Mouse (Mus musculus): ENCODE measurements around the gene Slc44a4.
A peak's percentile ranks its signal among the peaks of the same experiment; 100 is the strongest.
"Not testable (repeated sequence)": the region's sequence is repeated elsewhere in the genome, so short reads cannot be mapped to it uniquely, and the experiment has no call there.

Slc44a4 gene

GRCm38 (mm10) chr17:34943128-34943815 lies 29.0 kb downstream of the Slc44a4 start:
- DNase-seq (ENCODE audit: low spot score in 2 of 2), result no peak

DNA sequence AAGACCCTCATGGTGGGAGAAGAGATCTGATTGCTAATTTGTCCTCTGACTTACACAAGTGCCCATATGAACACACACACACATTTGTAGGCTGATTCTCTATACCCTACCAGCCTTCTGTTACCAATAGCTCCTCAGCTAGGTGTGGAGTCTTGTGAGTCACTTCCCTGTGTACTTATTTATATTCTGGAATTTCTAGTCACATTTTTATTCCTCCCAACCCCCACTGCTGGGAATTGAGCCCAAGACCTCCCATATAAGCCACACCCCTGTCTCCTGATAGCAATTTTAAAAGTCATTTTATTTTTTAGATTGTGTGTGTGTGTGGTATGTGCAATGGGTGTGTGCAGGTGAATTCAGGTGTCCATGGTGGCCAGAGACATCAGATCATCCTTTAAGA lies 30.1 kb downstream of the Slc44a4 start:
- no peak for DNase-seq (ENCODE audit: low spot score in 2 of 2)

DNA sequence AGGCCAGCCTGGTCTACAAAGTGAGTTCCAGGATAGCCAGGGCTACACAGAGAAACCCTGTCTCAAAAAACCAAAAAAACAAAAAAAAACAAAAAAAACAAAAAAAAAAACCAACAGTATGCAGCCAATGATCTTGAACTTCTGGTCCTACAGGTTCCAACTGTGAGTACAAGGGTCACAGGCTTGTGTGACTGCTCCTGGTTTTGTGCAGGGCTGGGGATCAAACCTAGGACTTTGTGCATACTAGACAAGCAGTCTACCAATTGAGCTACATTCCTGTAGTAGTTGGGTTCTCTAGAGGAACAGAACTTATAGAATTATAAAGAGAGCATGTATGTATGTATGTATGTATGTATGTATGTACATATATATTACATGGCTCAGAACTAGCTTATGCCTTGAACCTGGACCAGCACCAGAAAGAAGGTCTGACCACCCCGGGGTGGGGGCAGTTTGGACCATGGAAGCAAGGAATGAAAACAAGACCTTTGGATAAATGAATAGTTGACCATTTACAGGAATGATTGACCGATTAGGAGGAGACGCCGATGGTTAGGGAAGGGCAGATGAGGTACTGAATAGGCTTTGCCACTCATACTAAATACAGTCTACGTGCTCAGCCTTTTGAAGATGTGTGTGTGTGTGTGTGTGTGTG lies 32.3 kb downstream of the Slc44a4 start:
- no peak for DNase-seq (ENCODE audit: low spot score in 2 of 2)

DNA sequence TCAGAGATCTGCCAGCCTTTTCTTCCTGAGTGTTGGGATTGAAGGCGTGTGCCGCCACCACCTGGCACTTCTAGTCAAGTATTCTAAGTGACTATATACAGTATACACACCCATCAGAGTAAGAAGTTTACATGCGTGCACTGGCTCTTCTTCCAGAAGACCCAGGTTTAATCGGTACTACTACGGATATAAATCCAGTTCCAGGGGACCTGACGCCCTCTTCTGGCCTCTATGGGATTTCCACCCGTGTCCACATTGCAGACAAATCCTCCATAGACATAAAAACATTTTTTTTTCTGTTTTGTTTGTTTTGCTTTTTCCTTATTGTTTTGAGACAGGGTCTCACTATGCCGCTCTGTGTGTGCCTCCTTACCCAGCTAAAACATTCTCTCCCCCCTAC lies 33.3 kb downstream of the Slc44a4 start:
- DNase-seq (ENCODE audit: low spot score in 2 of 2), result no peak

DNA sequence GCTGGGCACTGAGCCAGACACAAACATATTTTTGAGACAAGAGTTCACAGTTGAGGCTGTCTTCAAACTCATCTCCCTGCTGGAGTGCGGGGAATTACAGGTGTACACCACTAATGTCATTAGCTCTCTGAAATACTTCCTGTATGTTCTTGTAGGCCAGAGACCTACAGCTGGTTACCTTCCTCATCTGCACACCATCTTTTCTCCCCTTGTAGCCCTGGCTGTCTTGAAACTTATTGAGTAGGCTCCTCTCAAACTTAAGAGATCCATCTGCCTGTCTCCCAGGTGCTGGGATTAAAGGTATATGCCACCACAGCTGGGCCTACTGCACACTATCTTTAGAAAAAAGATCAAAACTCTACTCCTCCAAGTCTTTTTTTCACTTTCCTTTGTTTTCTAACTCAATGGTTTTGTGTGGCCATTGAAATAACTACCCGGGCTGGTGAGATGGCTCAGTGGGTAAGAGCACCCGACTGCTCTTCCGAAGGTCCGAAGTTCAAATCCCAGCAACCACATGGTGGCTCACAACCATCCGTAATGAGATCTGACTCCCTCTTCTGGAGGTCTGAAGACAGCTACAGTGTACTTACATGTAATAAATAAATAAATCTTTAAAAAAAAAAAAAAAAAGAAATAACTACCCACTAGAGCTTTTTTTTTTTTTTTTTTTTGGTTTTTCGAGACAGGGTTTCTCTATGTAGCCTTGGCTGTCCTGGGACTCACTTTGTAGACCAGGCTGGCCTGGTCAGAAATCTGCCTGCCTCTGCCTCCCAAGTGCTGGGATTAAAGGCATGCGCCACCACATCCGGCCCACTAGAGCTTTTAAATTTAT lies 34.7 kb downstream of the Slc44a4 start:
- DNase-seq (ENCODE audit: low spot score in 2 of 2), result not testable (repeated sequence)

GRCm38 (mm10) chr17:34949553-34949969 lies 35.3 kb downstream of the Slc44a4 start:
- DNase-seq (ENCODE audit: low spot score in 2 of 2), result no peak

- DNase-seq (ENCODE audit: low spot score in 2 of 2), result no peak
Measured at GRCm38 (mm10) chr17:34950514-34951455, 36.5 kb downstream of the Slc44a4 start.

- no peak for DNase-seq (ENCODE audit: low spot score in 2 of 2)
Measured at GRCm38 (mm10) chr17:34951636-34952377, 37.5 kb downstream of the Slc44a4 start.

DNA sequence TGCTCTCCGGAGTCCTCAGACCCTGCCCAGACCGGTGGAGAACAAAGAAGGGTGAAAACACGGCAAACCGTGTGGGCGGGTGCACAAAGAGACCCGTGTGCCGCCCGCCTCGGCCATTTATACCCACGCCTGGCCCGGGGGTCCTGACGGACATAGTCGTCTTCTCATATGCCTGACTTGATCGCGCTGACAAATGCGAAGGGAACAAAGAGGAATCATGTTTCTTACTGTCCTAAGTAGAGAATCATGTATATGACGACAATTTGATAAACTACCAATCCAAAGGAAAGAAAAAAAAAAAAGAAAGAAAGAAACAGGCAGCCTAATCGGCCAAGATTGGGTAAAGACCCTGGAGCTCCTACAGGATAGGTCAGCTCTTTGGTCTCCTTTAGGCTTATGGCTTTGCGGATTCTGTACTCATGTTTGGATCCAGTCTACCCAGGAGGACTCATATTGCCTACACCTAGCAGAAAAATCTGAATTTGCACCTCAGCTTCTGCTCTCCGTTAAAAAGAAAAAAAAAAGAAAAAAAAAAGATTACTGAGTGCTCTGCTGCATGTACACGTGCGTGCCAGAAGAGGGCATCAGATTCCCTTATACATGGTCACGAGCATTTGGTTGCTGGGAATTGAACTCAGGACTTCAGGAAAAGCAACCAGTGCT lies 38.2 kb downstream of the Slc44a4 start:
- DNase-seq (ENCODE audit: low spot score in 2 of 2), result peak; percentile 74 to 87

GRCm38 (mm10) chr17:34953258-34953657 lies 39.0 kb downstream of the Slc44a4 start:
- DNase-seq (ENCODE audit: low spot score in 2 of 2), result no peak

DNA sequence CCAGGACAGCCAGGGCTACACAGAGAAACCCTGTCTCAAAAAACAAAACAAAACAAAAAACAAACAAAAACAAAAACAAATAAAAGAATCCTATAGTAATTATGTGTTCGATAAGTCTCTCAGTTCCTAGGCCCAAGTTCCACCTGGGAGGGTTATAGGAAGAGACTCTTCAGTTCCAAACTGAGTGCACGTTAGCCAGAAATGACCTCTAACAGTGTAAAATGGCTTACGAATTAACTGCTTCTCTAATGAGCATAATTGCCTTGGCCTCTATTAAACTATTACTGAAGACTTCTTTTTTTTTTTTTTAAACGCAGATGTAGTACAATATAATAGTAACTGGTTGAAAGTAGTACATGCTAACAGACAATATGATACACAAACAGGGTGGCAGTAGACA lies 39.6 kb downstream of the Slc44a4 start:
- no peak for DNase-seq (ENCODE audit: low spot score in 2 of 2)

- no peak for DNase-seq (ENCODE audit: low spot score in 2 of 2)
Measured at GRCm38 (mm10) chr17:34954831-34955230, 40.6 kb downstream of the Slc44a4 start.

DNA sequence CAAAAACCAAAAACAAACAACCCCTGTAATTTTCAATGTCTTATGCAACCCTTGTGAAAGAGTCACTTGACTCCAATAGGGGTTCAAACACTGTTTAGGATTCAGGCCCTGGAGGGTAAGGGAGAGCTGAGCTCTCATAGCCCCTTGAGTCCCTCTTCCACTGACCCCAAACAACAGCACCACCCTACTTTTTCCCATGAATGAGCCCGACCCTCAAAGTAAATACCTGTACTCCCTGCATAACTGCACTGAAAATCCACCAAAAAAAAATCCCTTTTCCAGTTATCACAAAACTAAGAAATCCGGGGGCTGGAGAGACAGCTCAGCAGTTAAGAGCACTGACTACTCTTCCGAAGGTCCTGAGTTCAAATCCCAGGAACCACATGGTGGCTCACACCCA lies 41.6 kb downstream of the Slc44a4 start:
- no peak for DNase-seq (ENCODE audit: low spot score in 2 of 2)

GRCm38 (mm10) chr17:34956340-34956739 lies 42.1 kb downstream of the Slc44a4 start:
- no peak for DNase-seq (ENCODE audit: low spot score in 2 of 2)

GRCm38 (mm10) chr17:34957291-34957690 lies 43.0 kb downstream of the Slc44a4 start:
- DNase-seq (ENCODE audit: low spot score in 2 of 2), result not testable (repeated sequence)

GRCm38 (mm10) chr17:34957966-34958365 lies 43.7 kb downstream of the Slc44a4 start:
- DNase-seq (ENCODE audit: low spot score in 2 of 2), result not testable (repeated sequence)

- DNase-seq (ENCODE audit: low spot score in 2 of 2), result not testable (repeated sequence)
Measured at GRCm38 (mm10) chr17:34958734-34959129, 44.5 kb downstream of the Slc44a4 start.

- peak; percentile 81 to 84 for DNase-seq (ENCODE audit: low spot score in 2 of 2)
Measured at GRCm38 (mm10) chr17:34959130-34959778, 45.0 kb downstream of the Slc44a4 start, which contains the start of gene Hspa1b. TSS of gene Hspa1b (minus strand) at chr17:34959238.

DNA sequence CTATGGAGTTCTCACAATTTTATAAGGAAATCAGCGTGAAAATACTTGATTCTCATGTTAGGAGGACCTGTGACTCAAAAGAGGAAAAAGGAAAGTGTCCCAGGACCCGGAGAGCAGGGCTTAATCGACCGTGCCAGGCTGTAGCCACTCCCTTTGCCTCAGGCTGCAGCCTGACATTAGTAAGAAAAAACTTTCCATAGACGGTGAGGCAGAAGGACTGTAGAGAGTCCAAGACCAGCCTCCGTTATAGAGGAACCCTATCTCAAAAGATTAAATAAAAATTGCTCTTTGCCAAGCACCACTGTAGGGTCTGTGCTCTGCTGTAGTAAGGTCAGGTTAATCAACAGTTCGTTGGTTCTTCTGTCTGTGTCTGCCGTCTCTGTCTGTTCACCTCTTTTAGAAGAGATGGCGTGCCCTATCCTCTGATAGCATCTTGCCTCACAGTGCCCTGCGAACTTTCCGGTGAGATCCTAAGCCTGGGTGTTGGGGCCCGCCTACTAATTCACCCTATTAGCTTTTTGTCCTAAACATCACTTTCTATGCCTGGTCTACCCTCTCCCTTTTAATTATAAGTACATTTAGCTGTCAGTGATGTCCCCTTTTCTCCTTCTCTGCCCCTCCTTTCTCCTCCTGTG lies 45.7 kb downstream of the Slc44a4 start:
- DNase-seq (ENCODE audit: low spot score in 2 of 2), result no peak
